In the genomic region with DNA sequence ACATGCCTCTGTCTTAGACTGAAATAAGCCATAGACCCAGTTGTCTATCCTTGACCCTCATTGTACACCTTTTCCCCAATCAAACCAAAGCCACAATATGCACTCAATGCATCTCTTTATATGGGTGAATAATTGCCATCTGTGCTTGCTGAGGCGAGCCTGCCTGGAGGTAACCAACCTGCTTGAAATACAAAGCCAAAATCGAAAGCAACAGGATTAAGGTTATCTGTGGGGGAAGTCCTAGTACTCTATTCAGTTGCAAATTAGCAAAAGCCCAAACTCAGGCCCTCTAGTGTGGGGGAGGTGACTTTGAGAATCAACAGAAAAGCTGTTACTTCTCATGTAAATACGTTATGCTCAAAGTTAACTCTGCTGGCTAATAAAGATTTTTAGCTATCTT, we compare ENCODE assay signal across 30 mouse cellular contexts.
DNase-seq lines count a peak whose midpoint lies in the region; ATAC-seq and TF ChIP-seq lines count a peak whose summit lies in the region.
"Had no signal": no experiment of that assay in that cellular context is flagged by ENCODE, and none has a peak within 500 bp of the region (broad histone marks: within the 10 kb centered on the region; RNA-seq: fewer than 3 reads in every experiment).

No protein-coding gene starts in this region.

- H3K4me1 ChIP-seq in midbrain, embryonic 14.5 days (ENCODE audit: control insufficient read depth, insufficient read depth, low read length): no peaks in the 10 kb centered on the region
- no peaks in the 10 kb centered on the region for H3K4me1 ChIP-seq in midbrain, postnatal 0 days (ENCODE audit: insufficient read depth, low read length)
- H3K4me1 ChIP-seq in ES-Bruce4 (ENCODE audit: control insufficient read depth, insufficient read depth, low read length): no peaks in the 10 kb centered on the region
- no peaks in the 10 kb centered on the region for H3K4me1 ChIP-seq in heart, embryonic 12.5 days (replicated peaks)
- H3K4me1 ChIP-seq: forebrain, embryonic 13.5 days; heart, embryonic 13.5 days; hindbrain, embryonic 15.5 days; kidney, embryonic 15.5 days; limb, embryonic 10.5 days; limb, embryonic 15.5 days; liver, embryonic 13.5 days; megakaryocyte, embryonic 14.5 days; neural tube, embryonic 13.5 days had no signal

- no peaks in the 10 kb centered on the region for H3K36me3 ChIP-seq in midbrain, embryonic 14.5 days (ENCODE audit: control insufficient read depth, insufficient read depth, low read length)
- no peaks in the 10 kb centered on the region for H3K36me3 ChIP-seq in midbrain, postnatal 0 days (ENCODE audit: insufficient read depth, low read length)
- no peaks in the 10 kb centered on the region for H3K36me3 ChIP-seq in ES-Bruce4 (ENCODE audit: control insufficient read depth, insufficient read depth, low read length, poor library complexity, severe bottlenecking)
- H3K36me3 ChIP-seq in heart, embryonic 12.5 days: no peaks in the 10 kb centered on the region
- H3K36me3 ChIP-seq: heart, embryonic 13.5 days; hindbrain, embryonic 15.5 days; kidney, embryonic 15.5 days; limb, embryonic 10.5 days; limb, embryonic 15.5 days; liver, embryonic 13.5 days; neural tube, embryonic 13.5 days had no signal

- H3K27ac ChIP-seq in midbrain, embryonic 14.5 days (replicated peaks; ENCODE audit: low read depth, low read length): no peak overlapping the region
- H3K27ac ChIP-seq in midbrain, postnatal 0 days (ENCODE audit: low read depth, low read length): no peak overlapping the region
- peak overlapping the region; percentile 75 for H3K27ac ChIP-seq in ES-Bruce4 (ENCODE audit: insufficient read depth, low read length)
- H3K27ac ChIP-seq in heart, embryonic 12.5 days (ENCODE audit: poor library complexity, severe bottlenecking): no peak overlapping the region
- H3K27ac ChIP-seq: forebrain, embryonic 13.5 days; gastrocnemius, adult 2 months; heart, adult 2 months; heart, embryonic 13.5 days; hindbrain, embryonic 15.5 days; kidney, embryonic 15.5 days; limb, embryonic 10.5 days; limb, embryonic 15.5 days; liver, embryonic 13.5 days; neural tube, embryonic 13.5 days had no signal

- TF ChIP-seq CTCF in midbrain, postnatal 0 days (IDR thresholded peaks at IDR 0.05): no peak
- TF ChIP-seq CTCF in ES-Bruce4 (IDR thresholded peaks at IDR 0.05; ENCODE audit: low read depth, low read length): no peak

- peak; percentile 11 for DNase-seq in cerebellum, adult 9-11 months
- DNase-seq in cerebellum, postnatal 36 days: no peak
- DNase-seq in midbrain, embryonic 14.5 days: peak; percentile 7
- no peak for DNase-seq in midbrain, postnatal 0 days (ENCODE audit: low spot score)
- peak; percentile 66 for DNase-seq in ZHBTc4 (ENCODE audit: low read depth, low spot score)
- no peak for DNase-seq in gastrocnemius, postnatal 25 days
- DNase-seq: adrenal gland, adult 8-10 months; gastrocnemius, adult 2 months; heart, adult 2 months; heart, postnatal 10 days; kidney, adult 18-20 months; kidney, postnatal 36 days; layer of hippocampus, postnatal 36 days; liver, embryonic 13.5 days; lung, adult 18-20 months; lung, postnatal 4 days; right cerebral cortex, postnatal 14 days; thymus, postnatal 4 days had no signal

- H3K9ac ChIP-seq in midbrain, embryonic 14.5 days (replicated peaks; ENCODE audit: low read length): no peak overlapping the region
- no peak overlapping the region for H3K9ac ChIP-seq in midbrain, postnatal 0 days (replicated peaks; ENCODE audit: low read length, poor library complexity, severe bottlenecking)
- no peak overlapping the region for H3K9ac ChIP-seq in ES-Bruce4 (ENCODE audit: low read depth, poor library complexity, severe bottlenecking)
- no peak overlapping the region for H3K9ac ChIP-seq in heart, embryonic 12.5 days
- H3K9ac ChIP-seq: forebrain, embryonic 13.5 days; heart, embryonic 13.5 days; hindbrain, embryonic 15.5 days; kidney, embryonic 15.5 days; limb, embryonic 15.5 days; liver, embryonic 13.5 days; neural tube, embryonic 13.5 days had no signal

- TF ChIP-seq POLR2A in ES-Bruce4 (IDR thresholded peaks at IDR 0.05; ENCODE audit: insufficient read depth, low read length): no peak

- no peak overlapping the region for H3K4me2 ChIP-seq in midbrain, embryonic 14.5 days (ENCODE audit: low read length)
- no peak overlapping the region for H3K4me2 ChIP-seq in midbrain, postnatal 0 days (ENCODE audit: low read depth, low read length, poor library complexity, severe bottlenecking)
- no peak overlapping the region for H3K4me2 ChIP-seq in heart, embryonic 12.5 days
- H3K4me2 ChIP-seq: forebrain, embryonic 13.5 days; heart, embryonic 13.5 days; hindbrain, embryonic 15.5 days; kidney, embryonic 15.5 days; limb, embryonic 15.5 days; liver, embryonic 13.5 days; neural tube, embryonic 13.5 days had no signal

- no peaks in the 10 kb centered on the region for H3K27me3 ChIP-seq in midbrain, embryonic 14.5 days (ENCODE audit: control insufficient read depth, insufficient read depth, low read length)
- H3K27me3 ChIP-seq in midbrain, postnatal 0 days (ENCODE audit: insufficient read depth, low read length): no peaks in the 10 kb centered on the region
- no peaks in the 10 kb centered on the region for H3K27me3 ChIP-seq in ES-Bruce4 (ENCODE audit: control insufficient read depth, insufficient read depth, low read length, poor library complexity, severe bottlenecking)
- H3K27me3 ChIP-seq in heart, embryonic 12.5 days (replicated peaks): no peaks in the 10 kb centered on the region
- H3K27me3 ChIP-seq: forebrain, embryonic 13.5 days; heart, embryonic 13.5 days; hindbrain, embryonic 15.5 days; kidney, embryonic 15.5 days; limb, embryonic 15.5 days; liver, embryonic 13.5 days; megakaryocyte, embryonic 14.5 days; neural tube, embryonic 13.5 days had no signal

- ATAC-seq in midbrain, embryonic 14.5 days (ENCODE audit: low FRiP score, low TSS enrichment): no peak
- ATAC-seq in midbrain, postnatal 0 days (ENCODE audit: low FRiP score): no peak
- ATAC-seq in heart, embryonic 12.5 days (ENCODE audit: insufficient number of reproducible peaks, low FRiP score): no peak
- ATAC-seq: forebrain, embryonic 13.5 days; lung, postnatal 0 days had no signal

- no peak for TF ChIP-seq EP300 in ES-Bruce4 (IDR thresholded peaks at IDR 0.05; ENCODE audit: insufficient read depth, low read depth, low read length)

- 23% methylated on average over 3 of the region's 3 CpGs for WGBS in midbrain, embryonic 14.5 days
- WGBS in midbrain, postnatal 0 days: 29% methylated on average over 3 of the region's 3 CpGs
- 33% methylated on average over 3 of the region's 3 CpGs for WGBS in heart, embryonic 12.5 days

- H3K9me3 ChIP-seq in midbrain, embryonic 14.5 days (ENCODE audit: control insufficient read depth, low read length): no peaks in the 10 kb centered on the region
- no peaks in the 10 kb centered on the region for H3K9me3 ChIP-seq in midbrain, postnatal 0 days (ENCODE audit: low read length)
- no peaks in the 10 kb centered on the region for H3K9me3 ChIP-seq in ES-Bruce4 (replicated peaks; ENCODE audit: control insufficient read depth, insufficient read depth, low read length, poor library complexity, severe bottlenecking)
- H3K9me3 ChIP-seq in heart, embryonic 12.5 days (replicated peaks): no peaks in the 10 kb centered on the region
- H3K9me3 ChIP-seq: forebrain, embryonic 13.5 days; heart, embryonic 13.5 days; hindbrain, embryonic 15.5 days; kidney, embryonic 15.5 days; limb, embryonic 10.5 days; limb, embryonic 15.5 days; liver, embryonic 13.5 days; megakaryocyte, embryonic 14.5 days; neural tube, embryonic 13.5 days had no signal

- H3K4me3 ChIP-seq in midbrain, embryonic 14.5 days (replicated peaks; ENCODE audit: low read depth, low read length): no peak overlapping the region
- H3K4me3 ChIP-seq in midbrain, postnatal 0 days (ENCODE audit: low read depth, low read length): no peak overlapping the region
- no peak overlapping the region for H3K4me3 ChIP-seq in ES-Bruce4 (ENCODE audit: low read depth, low read length)
- H3K4me3 ChIP-seq in heart, embryonic 12.5 days: no peak overlapping the region
- H3K4me3 ChIP-seq: erythroblast, embryonic 14.5 days; forebrain, embryonic 13.5 days; gastrocnemius, adult 2 months; heart, adult 2 months; heart, embryonic 13.5 days; hindbrain, embryonic 15.5 days; kidney, embryonic 15.5 days; limb, embryonic 10.5 days; limb, embryonic 15.5 days; liver, embryonic 13.5 days; megakaryocyte, embryonic 14.5 days; neural tube, embryonic 13.5 days had no signal

Comparison
In these comparisons a context has a peak if more than half of its experiments do, and no peak if none do; other contexts are left out.
1. DNase-seq: peak in cerebellum, adult 9-11 months (single experiment), midbrain, embryonic 14.5 days (single experiment) and ZHBTc4 (single experiment); none in cerebellum, postnatal 36 days (0 of 2), midbrain, postnatal 0 days (single experiment) and gastrocnemius, postnatal 25 days (single experiment).